Mouse (Mus musculus) intestine, embryonic 15.5 days (tissue): ENCODE data around the gene Exoc7. TPM values are rescaled to one million over a fixed set of nuclear protein-coding genes. Genes with fewer than 3 reads are reported as not detected.
"Not testable (repeated sequence)": the region's sequence is repeated elsewhere in the genome, so short reads cannot be mapped to it uniquely, and the experiment has no call there.

ENCODE experiments used
- ATAC-seq: fragments of 200-750 bp; cut with Nextera tagmentation; 2 replicates; pipeline ENCODE4 v1.8.0; 2017; ENCODE audit warnings: moderate TSS enrichment, moderate library complexity
- H3K27ac ChIP-seq: fragments of 300-500 bp; sonication (generic); 2 replicates; pipeline ENCODE4 v1.5.1; 2015; ENCODE audit warnings: mild to moderate bottlenecking, inconsistent platforms
- H3K27me3 ChIP-seq: fragments of 300-500 bp; sonication (generic); replicated peaks from 2 replicates; pipeline ENCODE4 v1.6.1; 2015; ENCODE audit warnings: inconsistent platforms
- H3K36me3 ChIP-seq: fragments of 300-500 bp; sonication (generic); 2 replicates; pipeline ENCODE4 v1.6.1; 2015; ENCODE audit warnings: inconsistent platforms
- H3K4me1 ChIP-seq: fragments of 300-500 bp; sonication (generic); replicated peaks from 2 replicates; pipeline ENCODE4 v1.6.1; 2015; ENCODE audit warnings: inconsistent platforms
- H3K4me2 ChIP-seq: fragments of 300-500 bp; sonication (generic); replicated peaks from 2 replicates; pipeline ENCODE4 v1.6.1; 2015; ENCODE audit warnings: mild to moderate bottlenecking, inconsistent platforms
- H3K4me3 ChIP-seq: fragments of 300-500 bp; sonication (generic); replicated peaks from 2 replicates; pipeline ENCODE4 v1.5.1; 2015; ENCODE audit warnings: inconsistent platforms
- H3K9ac ChIP-seq: fragments of 300-500 bp; sonication (generic); 2 replicates; pipeline ENCODE4 v1.6.1; 2015; ENCODE audit warnings: inconsistent platforms
- H3K9me3 ChIP-seq: fragments of 300-500 bp; sonication (generic); 2 replicates; pipeline ENCODE4 v1.6.1; 2016; ENCODE audit warnings: inconsistent platforms
- WGBS: fragments of 180-500 bp; shearing (Covaris S2); methylation state at CpG from one replicate; pipeline ENCODE4 v1.1.7; 2015; 5-methylcytosine and 5-hydroxymethylcytosine counted together
- polyA plus RNA-seq: library from polyadenylated mRNA; unstranded; fragments of >200 nt; fragmentation: Nextera tagmentation; extraction: Ambion mirVana; gene quantifications from 2 replicates; pipeline ENCODE4 v1.2.1, GENCODE M21; 2015

Exoc7 gene
- polyA plus RNA-seq, 1 experiment from 2014 or later, result 52.1 TPM

DNA sequence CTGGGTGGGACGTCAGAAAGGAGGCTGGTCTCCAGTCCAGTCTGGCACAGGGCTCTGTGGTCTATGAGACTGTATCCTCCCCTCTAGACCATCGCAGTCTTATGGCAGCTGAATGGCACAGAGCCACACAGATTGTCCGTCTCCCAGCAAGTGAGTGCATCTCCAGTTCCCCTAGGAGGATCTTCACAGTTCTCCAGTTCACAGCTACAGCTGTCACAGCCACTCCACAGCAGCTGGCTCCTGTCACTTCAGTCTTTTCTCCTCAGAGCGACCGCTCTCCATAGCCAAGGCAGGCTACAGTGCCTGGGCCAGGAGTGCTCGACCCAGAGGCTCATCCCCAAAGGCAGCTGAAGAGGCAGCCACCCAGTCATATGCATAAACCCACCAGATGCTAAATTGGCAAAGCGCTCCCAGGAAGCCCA is 21.3 kb downstream of the Exoc7 start:
- Histone ChIP-seq H3K4me3 (no peak overlapping the region), H3K27ac (peak overlapping the region; percentile 44; the same call in 1 of the 2 replicates), H3K4me1 (peaks cover 32% of the 10 kb centered on the region), H3K27me3 (peaks cover 40% of the 10 kb centered on the region), H3K4me2 (no peak overlapping the region), H3K36me3 (peaks cover 10% of the 10 kb centered on the region), H3K9me3 (no peaks in the 10 kb centered on the region), H3K9ac (no peak overlapping the region)
- WGBS, result 53% methylated on average over 7 of the region's 7 CpGs
- peak; percentile 72 for ATAC-seq

- no peak for ATAC-seq
- H3K4me2 ChIP-seq, result no peak overlapping the region
- no peaks in the 10 kb centered on the region for H3K9me3 ChIP-seq
- peaks cover 48% of the 10 kb centered on the region for H3K27me3 ChIP-seq
- no peak overlapping the region for H3K4me3 ChIP-seq
- peaks cover 10% of the 10 kb centered on the region for H3K36me3 ChIP-seq
- 47% methylated on average over 6 of the region's 6 CpGs for WGBS
- no peak overlapping the region for H3K27ac ChIP-seq
- peaks cover 26% of the 10 kb centered on the region for H3K4me1 ChIP-seq
- no peak overlapping the region for H3K9ac ChIP-seq
Measured at GRCm38 (mm10) chr11:116283982-116284381, 23.1 kb downstream of the Exoc7 start.

GRCm38 (mm10) chr11:116282912-116283521 is 24.0 kb downstream of the Exoc7 start:
- no peak for ATAC-seq
- H3K4me3 ChIP-seq, result no peak overlapping the region

DNA sequence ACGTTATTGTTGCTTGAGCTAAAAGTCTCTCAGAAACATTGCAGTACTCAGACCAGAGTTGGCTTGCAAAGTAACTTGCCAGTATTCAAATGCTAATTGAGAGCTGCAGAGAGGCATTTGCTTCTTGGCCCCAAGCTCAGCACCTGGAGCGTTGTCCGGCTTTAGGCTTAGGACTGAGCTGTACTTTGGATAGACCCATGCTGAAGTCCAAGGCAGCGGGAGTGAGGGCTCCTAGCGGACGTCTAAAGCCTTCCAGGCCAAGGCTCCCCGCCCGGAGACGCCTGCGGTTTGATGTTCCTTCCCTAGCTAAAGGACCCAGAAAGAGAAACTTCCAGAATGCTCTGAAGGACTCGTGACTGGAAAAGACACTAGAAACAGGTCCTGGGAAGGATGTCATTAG is 24.9 kb downstream of the Exoc7 start:
- no peaks in the 10 kb centered on the region for H3K9me3 ChIP-seq
- H3K27ac ChIP-seq, result no peak overlapping the region
- H3K36me3 ChIP-seq, result no peaks in the 10 kb centered on the region
- no peak for ATAC-seq
- H3K4me1 ChIP-seq, result peaks cover 17% of the 10 kb centered on the region
- WGBS, result 3% methylated on average over 11 of the region's 11 CpGs
- peaks cover 48% of the 10 kb centered on the region for H3K27me3 ChIP-seq
- H3K4me2 ChIP-seq, result peak overlapping the region; percentile 68
- peak overlapping the region; percentile 30 for H3K4me3 ChIP-seq
- H3K9ac ChIP-seq, result no peak overlapping the region

More at GRCm38 (mm10) chr11:116282912-116283521, 24.0 kb downstream of the Exoc7 start:
- Histone ChIP-seq H3K9ac (no peak overlapping the region), H3K9me3 (no peaks in the 10 kb centered on the region), H3K4me1 (peaks cover 22% of the 10 kb centered on the region), H3K4me2 (peak overlapping the region; percentile 7; the same call in 1 of the 2 replicates), H3K27ac (no peak overlapping the region), H3K36me3 (peaks cover 2% of the 10 kb centered on the region; the same call in 1 of the 2 replicates), H3K27me3 (peaks cover 48% of the 10 kb centered on the region)
- 9% methylated on average over 48 of the region's 48 CpGs for WGBS

- Histone ChIP-seq H3K9me3 (no peaks in the 10 kb centered on the region), H3K27me3 (peaks cover 48% of the 10 kb centered on the region), H3K4me1 (peaks cover 16% of the 10 kb centered on the region), H3K4me3 (peak overlapping the region; percentile 30), H3K4me2 (peak overlapping the region; percentile 68), H3K9ac (no peak overlapping the region; the same call in 1 of the 2 replicates), H3K27ac (no peak overlapping the region), H3K36me3 (no peaks in the 10 kb centered on the region)
- WGBS, result 3% methylated on average over 18 of the region's 18 CpGs
- ATAC-seq, result no peak
Measured at GRCm38 (mm10) chr11:116281671-116282070, 25.4 kb downstream of the Exoc7 start.

GRCm38 (mm10) chr11:116280751-116281663 is 26.0 kb downstream of the Exoc7 start, which contains the start of gene Galr2:
TSS of gene Galr2 (plus strand) at chr11:116280939.
- peak within 1 kb of the TSS; percentile 68 for H3K4me2 ChIP-seq
- H3K4me1 ChIP-seq, result peaks cover 15% of the 10 kb centered on the region
- H3K36me3 ChIP-seq, result no peaks in the 10 kb centered on the region
- H3K9ac ChIP-seq, result no peak within 1 kb of the TSS; the same call in 1 of the 2 replicates
- H3K4me3 ChIP-seq, result peak within 1 kb of the TSS; percentile 30
- ATAC-seq, result no peak
- no peak within 1 kb of the TSS for H3K27ac ChIP-seq
- peaks cover 48% of the 10 kb centered on the region for H3K27me3 ChIP-seq
- WGBS, result 8% methylated on average over 48 of the region's 48 CpGs
- H3K9me3 ChIP-seq, result no peaks in the 10 kb centered on the region

DNA sequence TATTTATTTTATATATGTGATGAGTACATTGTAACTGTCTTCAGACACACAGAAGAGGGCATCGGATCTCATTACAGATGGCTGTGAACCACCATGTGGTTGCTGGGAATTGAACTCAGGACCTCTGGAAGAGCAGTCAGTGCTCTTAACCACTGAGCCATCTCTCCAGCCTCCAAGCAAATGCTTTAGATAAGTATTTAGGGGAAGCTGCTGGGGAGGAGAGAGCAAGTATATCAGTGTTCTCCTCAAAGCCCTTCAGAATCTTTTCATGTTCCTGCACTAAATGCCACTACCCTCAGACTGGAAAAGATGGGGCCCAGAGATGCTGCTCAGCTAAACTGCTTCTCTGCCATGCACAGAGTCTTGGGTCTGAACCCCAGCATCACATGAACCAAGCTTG is 29.8 kb downstream of the Exoc7 start:
- H3K4me2 ChIP-seq, H3K9ac ChIP-seq, H3K36me3 ChIP-seq, ATAC-seq, H3K27ac ChIP-seq, H3K4me3 ChIP-seq, H3K9me3 ChIP-seq: not testable (repeated sequence)
- Histone ChIP-seq H3K4me1 (peaks cover 15% of the 10 kb centered on the region), H3K27me3 (peaks cover 22% of the 10 kb centered on the region)
- 92% methylated on average over 1 of the region's 1 CpGs for WGBS

GRCm38 (mm10) chr11:116274045-116274666 is 32.9 kb downstream of the Exoc7 start, which contains the start of gene Srp68:
TSS of gene Srp68 (minus strand) at chr11:116274217.
- peak within 1 kb of the TSS; percentile 92 for H3K4me3 ChIP-seq
- H3K4me2 ChIP-seq, result peak within 1 kb of the TSS; percentile 54
- H3K27ac ChIP-seq, result peak within 1 kb of the TSS; percentile 94
- WGBS, result 2% methylated on average over 32 of the region's 32 CpGs
- peak within 1 kb of the TSS; percentile 89 for H3K9ac ChIP-seq
- ATAC-seq, result peak; percentile 97
- no peaks in the 10 kb centered on the region for H3K27me3 ChIP-seq
- peaks cover 12% of the 10 kb centered on the region for H3K4me1 ChIP-seq
- no peaks in the 10 kb centered on the region for H3K9me3 ChIP-seq
- H3K36me3 ChIP-seq, result 0 out of 2 replicates have a peak, but pooled peaks cover 3% of the 10 kb centered on the region

- Histone ChIP-seq H3K4me3 (peak overlapping the region; percentile 92), H3K9ac (peak overlapping the region; percentile 89), H3K27me3 (no peaks in the 10 kb centered on the region), H3K9me3 (no peaks in the 10 kb centered on the region), H3K27ac (peak overlapping the region; percentile 94), H3K36me3 (peaks cover 7% of the 10 kb centered on the region; the same call in 1 of the 2 replicates), H3K4me1 (peaks cover 12% of the 10 kb centered on the region), H3K4me2 (peak overlapping the region; percentile 54)
- peak; percentile 63 for ATAC-seq
- WGBS, result under 1% methylated on average over 39 of the region's 39 CpGs
Measured at GRCm38 (mm10) chr11:116273469-116274044, 33.5 kb downstream of the Exoc7 start.

DNA sequence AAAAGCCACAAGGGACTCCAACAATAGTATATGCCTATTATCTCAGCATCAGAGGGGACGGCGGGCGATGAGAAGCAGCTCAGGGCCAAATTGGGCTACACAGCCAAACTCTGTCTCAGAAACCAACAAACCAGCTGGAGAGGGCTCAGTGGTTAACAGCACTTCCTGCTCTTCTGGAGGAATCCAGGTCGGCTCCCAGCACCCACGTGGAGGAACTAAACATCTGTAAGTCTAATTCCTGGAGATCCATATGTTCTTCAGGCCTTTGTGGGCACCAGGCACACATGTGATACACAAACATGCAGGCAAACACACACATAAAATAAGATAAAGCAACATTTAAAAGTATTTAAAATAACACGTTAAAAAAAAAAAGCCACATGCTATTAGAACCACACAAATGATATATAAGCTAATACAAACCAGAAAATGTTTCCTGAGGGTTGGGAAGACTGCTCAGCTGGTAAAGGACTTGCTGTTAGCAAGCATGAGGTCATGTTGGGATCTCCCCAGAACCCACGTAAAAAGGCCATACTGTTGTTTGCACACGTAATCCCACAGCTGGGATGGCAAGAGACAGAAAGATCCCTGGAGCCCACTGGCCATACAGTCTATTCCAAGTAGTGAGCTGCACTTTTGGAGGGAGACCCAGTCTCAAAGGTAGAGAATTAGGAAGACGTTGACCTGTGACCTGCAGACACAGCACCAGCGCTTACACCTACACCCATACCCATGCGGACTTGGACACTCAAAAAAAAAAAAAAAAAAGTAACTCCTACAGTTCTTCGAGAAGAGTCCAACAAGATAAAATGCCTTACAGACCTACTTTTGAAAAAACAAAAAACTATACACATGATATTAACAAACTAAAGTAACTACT is 34.2 kb downstream of the Exoc7 start:
- H3K27ac ChIP-seq, result no peak overlapping the region
- peak overlapping the region; percentile 89 for H3K9ac ChIP-seq
- no peaks in the 10 kb centered on the region for H3K9me3 ChIP-seq
- H3K4me1 ChIP-seq, result peaks cover 12% of the 10 kb centered on the region
- ATAC-seq, result no peak
- H3K27me3 ChIP-seq, result no peaks in the 10 kb centered on the region
- peaks cover 14% of the 10 kb centered on the region for H3K36me3 ChIP-seq
- peak overlapping the region; percentile 92 for H3K4me3 ChIP-seq
- H3K4me2 ChIP-seq, result peak overlapping the region; percentile 54
- 46% methylated on average over 12 of the region's 12 CpGs for WGBS

DNA sequence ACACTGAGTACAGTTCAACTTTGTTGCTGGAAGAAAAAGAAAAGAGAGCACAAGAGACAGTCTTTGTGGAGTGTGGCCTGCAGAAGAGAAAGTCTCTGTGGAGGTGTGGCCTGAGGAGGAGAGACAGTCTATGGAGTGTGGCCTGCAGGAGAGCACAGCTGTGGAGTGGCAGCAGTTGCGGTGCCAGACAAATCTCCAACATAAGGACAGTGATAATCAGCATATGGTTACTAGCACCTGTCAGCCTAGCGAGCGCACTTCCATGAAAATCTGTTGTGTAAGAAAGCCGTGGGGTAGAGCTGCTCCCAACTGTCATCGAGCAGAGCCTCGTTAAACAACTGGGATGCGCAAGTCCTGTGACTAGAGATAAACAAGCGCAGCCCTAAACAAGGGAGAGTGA is 37.5 kb downstream of the Exoc7 start:
- H3K27ac ChIP-seq, result no peak overlapping the region
- no peak for ATAC-seq
- 82% methylated on average over 8 of the region's 8 CpGs for WGBS

More for the DNA sequence above, 37.5 kb downstream of the Exoc7 start:
- no peak overlapping the region for H3K4me2 ChIP-seq
- no peak overlapping the region for H3K4me3 ChIP-seq
- no peaks in the 10 kb centered on the region for H3K9me3 ChIP-seq
- peaks cover 12% of the 10 kb centered on the region for H3K4me1 ChIP-seq
- peaks cover 41% of the 10 kb centered on the region for H3K36me3 ChIP-seq
- H3K27me3 ChIP-seq, result no peaks in the 10 kb centered on the region
- H3K9ac ChIP-seq, result no peak overlapping the region
